13 mouse cellular contexts compared by ENCODE assay signal in the genomic region with DNA sequence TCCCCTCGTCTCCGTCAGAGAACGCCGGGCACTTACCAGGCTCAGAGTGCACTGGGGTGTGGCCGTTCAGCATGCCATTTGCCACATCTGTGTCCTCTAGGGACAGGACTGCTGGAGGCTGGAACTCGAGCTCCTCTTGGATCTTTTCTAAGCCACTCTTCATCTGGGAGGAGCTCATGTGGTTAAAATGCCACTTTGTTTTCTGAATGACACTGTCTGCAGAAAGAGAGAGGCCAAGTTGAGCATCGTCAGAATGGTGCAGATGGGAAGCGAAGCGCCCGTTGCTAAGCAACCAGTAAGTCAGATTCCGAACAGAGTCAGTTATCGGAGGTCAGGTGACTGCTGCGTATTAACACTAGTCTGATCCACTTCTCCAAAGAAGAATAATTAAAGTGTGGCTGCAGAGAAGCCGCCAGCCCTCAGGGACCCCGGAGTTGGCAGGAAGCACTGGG. TPM values are rescaled to one million over a fixed set of nuclear protein-coding genes. Genes with fewer than 3 reads are reported as not detected.
A peak's percentile ranks its signal among the peaks of the same experiment; 100 is the strongest.
DNase-seq lines count a peak whose midpoint lies in the region; ATAC-seq and TF ChIP-seq lines count a peak whose summit lies in the region.
"Had no signal": no experiment of that assay in that cellular context is flagged by ENCODE, and none has a peak within 500 bp of the region (broad histone marks: within the 10 kb centered on the region; RNA-seq: fewer than 3 reads in every experiment).

No protein-coding gene starts in this region.

- no peak for TF ChIP-seq CTCF in hindbrain, postnatal 0 days (IDR thresholded peaks at IDR 0.05; ENCODE audit: low read depth)

- 0 out of 2 replicates have a peak overlapping the region, but pooled peaks have one; percentile 2 for H3K9ac ChIP-seq in hindbrain, postnatal 0 days (replicated peaks; ENCODE audit: low read length)
- peak overlapping the region; percentile 21; the same call in 1 of the 2 replicates for H3K9ac ChIP-seq in midbrain, embryonic 14.5 days (replicated peaks; ENCODE audit: low read length)
- H3K9ac ChIP-seq: limb, embryonic 15.5 days had no signal

- peaks cover 39% of the 10 kb centered on the region for H3K36me3 ChIP-seq in hindbrain, postnatal 0 days (ENCODE audit: insufficient read depth, low read length)
- peaks cover 53% of the 10 kb centered on the region for H3K36me3 ChIP-seq in midbrain, embryonic 14.5 days (ENCODE audit: control insufficient read depth, insufficient read depth, low read length)

- 16% methylated on average over 15 of the region's 15 CpGs for WGBS in hindbrain, postnatal 0 days
- WGBS in midbrain, embryonic 14.5 days: 12% methylated on average over 15 of the region's 15 CpGs

- peaks cover 11% of the 10 kb centered on the region for H3K4me1 ChIP-seq in hindbrain, postnatal 0 days (ENCODE audit: insufficient read depth, low read length)
- H3K4me1 ChIP-seq in midbrain, embryonic 14.5 days (ENCODE audit: control insufficient read depth, insufficient read depth, low read length): peaks cover 21% of the 10 kb centered on the region
- H3K4me1 ChIP-seq: limb, embryonic 15.5 days had no signal

- peak overlapping the region; percentile 83 for H3K27ac ChIP-seq in hindbrain, postnatal 0 days
- peak overlapping the region; percentile 83 for H3K27ac ChIP-seq in midbrain, embryonic 14.5 days (replicated peaks; ENCODE audit: low read depth, low read length)
- H3K27ac ChIP-seq: limb, embryonic 15.5 days had no signal

- no peaks in the 10 kb centered on the region for H3K27me3 ChIP-seq in hindbrain, postnatal 0 days (ENCODE audit: insufficient read depth, low read length)
- no peaks in the 10 kb centered on the region for H3K27me3 ChIP-seq in midbrain, embryonic 14.5 days (ENCODE audit: control insufficient read depth, insufficient read depth, low read length)
- H3K27me3 ChIP-seq: limb, embryonic 15.5 days had no signal

- H3K4me2 ChIP-seq in hindbrain, postnatal 0 days (ENCODE audit: low read depth, low read length): peak overlapping the region; percentile 44
- H3K4me2 ChIP-seq in midbrain, embryonic 14.5 days (ENCODE audit: low read length): peak overlapping the region; percentile 53
- H3K4me2 ChIP-seq: limb, embryonic 15.5 days had no signal

- H3K9me3 ChIP-seq in hindbrain, postnatal 0 days (ENCODE audit: low read length): no peaks in the 10 kb centered on the region
- no peaks in the 10 kb centered on the region for H3K9me3 ChIP-seq in midbrain, embryonic 14.5 days (ENCODE audit: control insufficient read depth, low read length)
- H3K9me3 ChIP-seq: limb, embryonic 15.5 days had no signal

- peak; percentile 78 for DNase-seq in layer of hippocampus, adult 11-12 months (ENCODE audit: low spot score)
- no peak for DNase-seq in layer of hippocampus, adult 9-10 months (ENCODE audit: low spot score)
- peak; percentile 90 for DNase-seq in hindbrain, postnatal 0 days (ENCODE audit: low spot score)
- peak; percentile 90 for DNase-seq in midbrain, embryonic 14.5 days
- DNase-seq in right cerebral cortex, postnatal 4 days: peak; percentile 35
- DNase-seq in kidney, postnatal 36 days: no peak
- DNase-seq in cerebellum, postnatal 36 days: no peak
- no peak for DNase-seq in ovary, postnatal 36 days (ENCODE audit: low spot score)
- DNase-seq: cerebellum, adult 11 months had no signal

- peak; percentile 93 for ATAC-seq in hindbrain, postnatal 0 days
- ATAC-seq in midbrain, embryonic 14.5 days (ENCODE audit: low FRiP score, low TSS enrichment): peak; percentile 88
- ATAC-seq: inflammation-experienced regulatory T-cells, adult 6 months had no signal

- peak overlapping the region; percentile 6; the same call in 1 of the 2 replicates for H3K4me3 ChIP-seq in hindbrain, postnatal 0 days (ENCODE audit: low read length)
- peak overlapping the region; percentile 24 for H3K4me3 ChIP-seq in midbrain, embryonic 14.5 days (replicated peaks; ENCODE audit: low read depth, low read length)
- H3K4me3 ChIP-seq: limb, embryonic 15.5 days had no signal

RNA-seq across cellular contexts. Expression of a gene that starts 15.1 kb away (rescaled TPM):
- 19.0 and 25.2 TPM in 2 replicates for total RNA-seq in hindbrain, postnatal 0 days (2014; rRNA removed)
- polyA plus RNA-seq in hindbrain, postnatal 0 days (2015; fragmentation: Nextera tagmentation; extraction: Ambion mirVana): 26.2 and 28.6 TPM in 2 replicates
- 20.0 and 27.7 TPM in 2 replicates for polyA plus RNA-seq in midbrain, embryonic 14.5 days (2014; fragmentation: Nextera tagmentation; extraction: Ambion mirVana)

RNA-seq across cellular contexts. Expression of a gene that starts 19.9 kb away (rescaled TPM):
- 62.4 and 62.6 TPM in 2 replicates for total RNA-seq in hindbrain, postnatal 0 days (2014; rRNA removed)
- 231 and 246 TPM in 2 replicates for polyA plus RNA-seq in hindbrain, postnatal 0 days (2015; fragmentation: Nextera tagmentation; extraction: Ambion mirVana)
- 164 and 190 TPM in 2 replicates for polyA plus RNA-seq in midbrain, embryonic 14.5 days (2014; fragmentation: Nextera tagmentation; extraction: Ambion mirVana)

RNA-seq across cellular contexts. Expression of a gene that starts 28.7 kb away (rescaled TPM):
- 68.7 and 76.6 TPM in 2 replicates for total RNA-seq in hindbrain, postnatal 0 days (2014; rRNA removed)
- polyA plus RNA-seq in hindbrain, postnatal 0 days (2015; fragmentation: Nextera tagmentation; extraction: Ambion mirVana): 47.1 and 50.4 TPM in 2 replicates
- polyA plus RNA-seq in midbrain, embryonic 14.5 days (2014; fragmentation: Nextera tagmentation; extraction: Ambion mirVana): 61.5 and 73.0 TPM in 2 replicates

RNA-seq across cellular contexts. Expression of a gene that starts 47.7 kb away (rescaled TPM):
- total RNA-seq in hindbrain, postnatal 0 days (2014; rRNA removed): 1.3 and 1.4 TPM in 2 replicates
- 0.38 and 0.51 TPM in 2 replicates for polyA plus RNA-seq in hindbrain, postnatal 0 days (2015; fragmentation: Nextera tagmentation; extraction: Ambion mirVana)
- 0.08 and 0.25 TPM in 2 replicates for polyA plus RNA-seq in midbrain, embryonic 14.5 days (2014; fragmentation: Nextera tagmentation; extraction: Ambion mirVana)

RNA-seq across cellular contexts. Expression of a gene that starts 48.3 kb away (rescaled TPM):
- not detected in 2 replicates for total RNA-seq in hindbrain, postnatal 0 days (2014; rRNA removed)
- polyA plus RNA-seq in hindbrain, postnatal 0 days (2015; fragmentation: Nextera tagmentation; extraction: Ambion mirVana): 0.23 and 0.46 TPM in 2 replicates
- polyA plus RNA-seq in midbrain, embryonic 14.5 days (2014; fragmentation: Nextera tagmentation; extraction: Ambion mirVana): not detected in 2 replicates
- total RNA-seq: megakaryocyte progenitor cell, adult 5-6 weeks had no signal
- polyA plus RNA-seq: C2C12; inflammation-experienced regulatory T-cells, adult 6 months had no signal

Comparison
In these comparisons a context has a peak if more than half of its experiments do, and no peak if none do; other contexts are left out.
1. DNase-seq: peak in layer of hippocampus, adult 11-12 months (single experiment), hindbrain, postnatal 0 days (single experiment), midbrain, embryonic 14.5 days (single experiment) and right cerebral cortex, postnatal 4 days (single experiment); none in layer of hippocampus, adult 9-10 months (single experiment), kidney, postnatal 36 days (0 of 2), cerebellum, postnatal 36 days (0 of 2) and ovary, postnatal 36 days (single experiment).